Mouse (Mus musculus) lung, postnatal 0 days (tissue): ENCODE results near the gene Gsdma.

Source experiments
- CTCF ChIP-seq: IDR thresholded peaks from 2 replicates; pipeline ENCODE4 v1.5.1; 2016; ENCODE audit warnings: antibody characterized with exemption, mild to moderate bottlenecking
- EP300 ChIP-seq: IDR thresholded peaks from 2 replicates; pipeline ENCODE4 v1.6.1; 2016; ENCODE audit warnings: antibody characterized with exemption, mild to moderate bottlenecking, control low read depth

DNA sequence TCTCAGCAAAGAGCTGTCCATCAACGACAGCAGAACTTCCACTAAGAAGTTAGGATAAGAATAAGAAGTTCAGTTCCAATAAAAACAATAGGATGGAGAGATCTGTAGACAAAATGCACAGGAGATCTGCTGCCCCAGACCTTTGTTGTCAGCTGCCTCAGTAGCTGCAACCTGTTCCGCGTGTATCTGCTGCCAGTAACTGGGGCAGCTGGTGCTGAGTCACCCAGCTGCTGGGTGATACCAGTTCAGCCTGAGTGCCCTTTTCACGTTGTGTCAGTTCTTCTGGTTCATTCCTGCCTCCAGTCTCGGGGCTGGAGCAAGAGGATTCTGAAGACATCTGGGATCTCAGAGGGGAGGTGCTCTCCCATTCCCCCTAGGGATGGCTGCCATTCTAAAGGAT, 7.7 kb downstream of the Gsdma start:
- TF ChIP-seq CTCF: no peak
- TF ChIP-seq EP300: no peak
